Mouse (Mus musculus): ENCODE measurements at regions not wholly inside any gene's neighbourhood (a gene's known extent, or its start where the extent isn't known, plus 50 kb on each side); places are given as distances from the start of the nearest gene placed in this dataset.

GRCm38 (mm10) chr9:79004296-79004980 is 389.1 kb downstream of the Cd109 start:
- TF ChIP-seq CTCF (IDR thresholded peaks at IDR 0.05; ENCODE audit: borderline replicate concordance, extremely low read depth, insufficient read depth, insufficient read length), result no peak
- TF ChIP-seq POLR2A (IDR thresholded peaks at IDR 0.05; ENCODE audit: borderline replicate concordance, extremely low read depth, insufficient read depth, insufficient read length, poor library complexity, severe bottlenecking), result no peak

Measured in brain, embryonic 14.5 days (tissue).